Mouse (Mus musculus) liver, adult 10 weeks (tissue): ENCODE measurements around the gene Gm8334. TPM values are rescaled to one million over a fixed set of nuclear protein-coding genes. Genes with fewer than 3 reads are reported as not detected.

ENCODE experiments used
- polyA plus RNA-seq: library from polyadenylated mRNA; stranded (reverse); fragments of 350-450 nt; fragmentation: Illumina TruSeq; extraction: RNeasy Lipid Tissue Mini Kit (QIAGEN cat#74804); gene quantifications from one replicate; pipeline ENCODE4 v1.2.3, GENCODE M21; 2014; ENCODE audit warnings: low read depth, low replicate concordance

The Gm8334 gene
- not detected for polyA plus RNA-seq

GRCm38 (mm10) chrX:148615053-148615452, at the start of gene Gm8334:
TSS of gene Gm8334 (minus strand) at chrX:148615153.

GRCm38 (mm10) chrX:148663298-148663697, 48.3 kb upstream of the Gm8334 start, which contains the start of gene Gm15127:
TSS of gene Gm15127 (plus strand) at chrX:148663598.

Other genes starting within 250 kb of the Gm8334 start
- not detected for gene Gm15114, start 126.2 kb downstream of the Gm8334 start, polyA plus RNA-seq
- gene Gm15127, start 48.4 kb upstream of the Gm8334 start, polyA plus RNA-seq = not detected
- not detected for gene Luzp4, start 242.5 kb upstream of the Gm8334 start, polyA plus RNA-seq